Mouse (Mus musculus) lung, postnatal 25 days (tissue): Measurements from ENCODE around the gene Pdgfra.
A peak's percentile ranks its signal among the peaks of the same experiment; 100 is the strongest.

Source experiments
- DNase-seq: peaks from one replicate; pipeline ENCODE4 v3.0.0; 2022; ENCODE audit warnings: low spot score

The Pdgfra gene

DNA sequence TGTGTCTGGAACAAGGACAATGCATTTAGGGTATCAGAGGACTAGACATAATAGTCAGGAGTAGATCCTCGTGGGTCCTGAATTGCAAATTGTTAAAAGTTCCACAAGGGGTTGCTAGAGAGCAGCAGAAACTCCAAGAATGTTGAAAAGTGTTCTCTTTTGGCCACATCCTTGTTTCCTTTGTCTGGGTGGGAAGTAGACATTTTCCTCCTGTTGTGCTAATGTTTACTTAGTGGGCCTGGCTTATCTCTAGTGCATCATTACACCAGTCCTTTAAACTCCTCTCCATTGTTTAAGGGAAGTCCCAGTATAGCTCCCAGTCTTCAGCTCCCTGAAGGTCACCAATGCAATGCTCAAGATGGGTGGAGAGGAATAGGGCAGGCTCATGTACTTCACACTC is 57.9 kb downstream of the Pdgfra start:
- DNase-seq: peak; percentile 52

DNA sequence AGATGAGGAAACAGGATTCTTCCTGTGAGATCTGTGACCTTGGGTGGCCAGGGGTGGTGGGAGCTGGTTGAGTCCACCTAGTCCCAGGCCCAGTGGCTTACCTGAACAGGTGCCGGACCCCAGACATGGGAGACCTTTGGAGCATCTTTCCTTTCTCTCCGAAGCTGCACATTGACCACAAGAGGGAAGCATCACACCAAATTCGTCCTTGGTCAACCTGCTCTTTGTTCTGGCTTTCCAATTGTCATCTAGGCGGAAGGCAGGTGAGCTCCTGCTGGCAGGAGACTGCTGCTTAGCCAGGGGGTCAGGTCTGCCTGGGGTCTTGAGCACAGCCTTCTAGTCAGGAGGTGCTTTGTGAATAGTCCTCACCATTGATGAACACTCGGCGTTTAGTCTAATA is 62.4 kb downstream of the Pdgfra start:
- peak; percentile 16 for DNase-seq

DNA sequence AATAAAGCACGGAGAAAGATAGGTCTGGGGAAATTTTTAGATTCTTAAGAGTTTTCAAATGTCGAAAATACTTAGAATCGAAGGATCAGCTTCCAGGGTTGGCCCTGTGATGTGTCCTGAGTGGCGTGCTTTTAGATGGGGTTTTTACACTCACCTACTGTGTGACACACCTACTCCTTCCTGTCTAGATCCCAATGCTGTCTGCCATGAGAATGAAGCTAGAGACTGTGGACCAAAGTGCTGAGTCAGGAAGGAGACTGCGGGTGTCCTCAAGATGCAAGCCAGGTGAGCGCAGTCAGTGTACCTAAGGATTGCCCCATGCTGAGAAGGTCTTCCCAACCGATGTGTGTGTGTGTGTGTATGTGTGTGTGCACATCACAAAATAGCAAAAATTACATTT is 62.8 kb downstream of the Pdgfra start:
- no peak for DNase-seq

DNA sequence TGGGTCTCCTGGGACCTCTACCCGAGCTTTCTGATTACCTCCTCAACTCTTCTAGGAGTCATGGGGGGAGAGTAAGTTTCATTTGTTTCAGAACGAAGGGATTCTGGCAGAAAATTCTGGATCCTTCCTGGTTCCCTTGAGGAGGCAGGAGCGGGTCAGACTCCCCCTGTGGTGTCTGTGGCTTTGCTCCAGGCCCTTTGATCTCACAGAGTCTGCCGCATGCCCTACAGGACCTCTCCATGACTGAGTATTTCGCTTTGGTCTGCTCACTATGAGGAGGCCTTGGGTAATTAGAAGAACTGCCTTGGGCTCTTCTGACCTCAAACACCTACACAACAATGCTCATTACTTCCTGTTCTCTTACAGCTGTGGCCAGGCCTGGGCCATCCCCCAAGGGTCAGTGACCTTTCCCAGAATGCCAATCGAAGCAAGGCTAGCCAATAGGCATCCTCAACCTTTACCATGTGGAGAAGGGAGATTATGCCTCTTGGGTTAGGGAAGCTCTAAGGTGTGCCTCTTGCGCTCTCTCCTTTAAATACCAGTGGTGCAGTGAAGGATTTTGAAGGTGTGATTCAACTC is 63.7 kb downstream of the Pdgfra start:
- no peak for DNase-seq

DNA sequence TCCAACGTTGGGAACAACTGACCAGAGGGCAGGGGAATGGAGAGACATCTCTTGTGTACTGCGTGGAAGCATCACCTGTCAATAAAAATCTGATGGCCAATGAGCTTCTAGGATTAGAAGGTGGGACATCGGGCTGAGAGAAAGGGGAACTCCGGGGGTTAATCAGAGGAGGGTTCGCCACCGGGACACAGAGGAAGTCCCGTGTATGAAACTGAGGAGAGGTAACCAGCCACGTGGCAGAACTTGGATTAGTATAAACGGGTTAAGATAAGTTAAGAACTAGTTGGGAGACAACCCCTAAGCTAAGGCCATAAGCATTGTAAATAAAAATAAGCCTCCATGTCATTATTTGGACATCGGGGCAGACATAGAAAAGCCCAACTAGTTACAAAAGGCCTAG is 69.5 kb downstream of the Pdgfra start:
- no peak for DNase-seq

DNA sequence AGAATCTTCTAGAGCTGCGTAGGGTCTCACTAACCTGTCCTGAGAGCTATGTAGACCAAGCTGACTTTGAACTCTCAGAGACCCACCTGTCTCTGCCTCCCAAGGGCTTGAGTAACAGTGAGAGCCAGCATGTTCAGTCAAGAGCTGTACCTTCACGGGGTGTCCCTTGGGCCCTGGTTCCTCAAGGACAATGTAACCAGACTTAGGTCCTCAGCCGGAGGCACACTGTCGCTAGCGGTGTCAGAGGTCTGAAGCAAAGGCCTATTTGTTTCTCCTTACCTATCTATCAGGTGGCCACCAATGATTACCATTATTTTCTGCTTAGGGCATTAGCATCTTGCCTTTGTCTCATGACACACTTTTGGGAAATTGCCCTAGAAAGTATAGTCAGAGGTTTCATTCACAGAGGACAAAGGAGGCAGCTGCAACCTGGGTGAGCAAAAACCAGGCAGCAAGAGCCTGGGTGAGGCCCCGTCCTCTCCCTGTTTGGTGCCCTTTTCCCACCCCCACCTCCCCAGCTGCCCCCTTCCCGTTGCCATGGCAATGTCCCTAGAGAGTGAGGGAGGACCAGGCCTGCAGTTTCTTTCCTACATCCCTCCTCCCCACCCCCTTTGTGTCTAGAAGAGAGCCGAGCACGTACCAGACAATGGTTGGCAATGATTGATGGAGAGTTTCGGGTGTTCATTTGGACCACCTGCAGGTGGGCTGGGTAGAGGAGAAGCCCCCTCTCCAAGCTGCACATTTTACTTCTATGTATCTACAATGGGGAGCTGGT is 70.6 kb downstream of the Pdgfra start:
- DNase-seq: no peak

DNA sequence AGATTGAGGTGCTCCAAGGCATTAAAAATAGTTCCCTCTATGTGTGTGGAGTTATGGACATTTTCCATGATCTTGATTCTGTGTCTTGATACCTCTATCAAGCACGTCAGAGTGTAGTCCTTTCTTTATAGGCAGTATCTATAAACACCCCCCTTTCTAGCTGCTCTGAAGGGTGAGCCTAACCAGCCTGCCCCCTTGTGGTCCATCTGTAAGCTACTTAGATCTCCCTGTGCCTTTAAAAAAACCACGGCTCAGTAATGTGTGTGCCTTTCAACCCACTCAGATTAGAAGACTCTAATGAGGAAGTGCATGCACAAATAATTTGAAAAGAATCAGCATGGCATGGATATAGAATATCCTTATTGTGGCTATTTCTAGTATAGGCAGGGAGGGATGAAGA is 86.3 kb downstream of the Pdgfra start:
- peak; percentile 21 for DNase-seq

DNA sequence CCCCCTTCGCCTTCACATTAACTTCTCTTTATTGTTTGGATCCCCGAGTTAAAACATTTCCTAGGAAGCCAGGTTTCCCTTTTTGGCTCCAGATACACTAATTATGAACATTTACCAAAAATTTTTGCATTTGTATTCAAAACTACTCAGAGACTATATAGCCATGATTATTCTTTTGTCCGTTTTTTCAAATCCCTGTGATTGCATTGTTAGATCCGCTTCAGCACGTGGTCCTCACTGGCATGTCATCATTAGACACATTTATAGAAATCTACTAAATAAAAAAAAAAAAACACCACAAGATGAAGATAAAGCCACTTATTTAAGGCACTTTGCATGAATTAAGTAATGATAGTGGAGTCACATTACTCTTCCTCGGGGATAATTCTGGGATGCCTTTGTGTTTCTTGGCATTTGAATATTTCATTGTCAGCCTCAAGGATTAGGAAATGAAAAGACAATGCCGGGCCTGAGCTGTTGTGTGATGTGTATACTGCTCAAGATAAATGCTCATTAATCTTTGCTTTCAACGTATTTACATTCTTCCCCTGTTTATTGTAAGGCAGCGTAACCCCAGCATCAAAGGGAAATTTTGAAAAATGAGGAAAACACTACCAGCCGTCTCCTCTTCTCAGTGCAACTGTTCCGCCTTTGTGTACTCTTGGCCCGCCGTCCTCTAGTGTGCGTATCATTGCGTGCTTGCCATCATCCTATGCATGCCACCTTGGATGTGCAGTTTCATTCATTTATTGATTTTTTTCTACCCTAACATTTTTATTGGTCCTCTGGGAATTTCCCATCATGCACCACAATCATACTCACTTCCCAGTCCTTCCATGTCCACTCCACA is 87.1 kb downstream of the Pdgfra start:
- no peak for DNase-seq

DNA sequence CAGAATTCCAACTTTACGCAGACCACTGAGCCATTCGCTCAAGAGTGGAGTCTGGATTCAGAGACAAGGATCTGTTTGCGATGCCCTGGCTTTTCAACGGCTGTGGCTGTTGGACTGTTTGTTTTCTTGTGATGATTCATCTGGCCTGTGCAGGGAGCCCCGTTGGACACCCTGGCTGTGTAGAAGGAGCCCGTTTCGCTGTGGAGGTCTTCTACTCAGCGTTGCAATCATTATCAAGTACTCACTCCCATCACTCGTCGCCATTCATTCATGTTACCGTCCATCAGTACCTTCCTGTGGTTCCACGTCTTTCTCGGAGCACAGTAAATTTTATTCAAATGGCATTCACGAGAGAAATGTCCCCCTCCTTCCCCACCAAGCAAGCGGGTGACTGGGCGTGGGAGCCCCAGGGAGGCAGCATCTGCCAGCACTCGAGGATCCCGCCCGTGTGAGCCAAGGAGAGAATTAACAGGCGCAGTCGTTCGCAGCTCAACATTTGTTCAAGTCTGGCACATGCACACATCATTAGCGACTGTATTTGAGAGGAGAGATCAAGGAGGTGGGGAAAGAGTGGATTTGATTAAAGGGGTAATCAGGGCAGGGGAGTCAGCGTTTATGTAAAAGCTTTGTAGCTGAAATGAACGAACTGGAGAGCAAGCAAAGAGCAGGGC is 95.1 kb downstream of the Pdgfra start:
- DNase-seq: no peak
